In the genomic region with DNA sequence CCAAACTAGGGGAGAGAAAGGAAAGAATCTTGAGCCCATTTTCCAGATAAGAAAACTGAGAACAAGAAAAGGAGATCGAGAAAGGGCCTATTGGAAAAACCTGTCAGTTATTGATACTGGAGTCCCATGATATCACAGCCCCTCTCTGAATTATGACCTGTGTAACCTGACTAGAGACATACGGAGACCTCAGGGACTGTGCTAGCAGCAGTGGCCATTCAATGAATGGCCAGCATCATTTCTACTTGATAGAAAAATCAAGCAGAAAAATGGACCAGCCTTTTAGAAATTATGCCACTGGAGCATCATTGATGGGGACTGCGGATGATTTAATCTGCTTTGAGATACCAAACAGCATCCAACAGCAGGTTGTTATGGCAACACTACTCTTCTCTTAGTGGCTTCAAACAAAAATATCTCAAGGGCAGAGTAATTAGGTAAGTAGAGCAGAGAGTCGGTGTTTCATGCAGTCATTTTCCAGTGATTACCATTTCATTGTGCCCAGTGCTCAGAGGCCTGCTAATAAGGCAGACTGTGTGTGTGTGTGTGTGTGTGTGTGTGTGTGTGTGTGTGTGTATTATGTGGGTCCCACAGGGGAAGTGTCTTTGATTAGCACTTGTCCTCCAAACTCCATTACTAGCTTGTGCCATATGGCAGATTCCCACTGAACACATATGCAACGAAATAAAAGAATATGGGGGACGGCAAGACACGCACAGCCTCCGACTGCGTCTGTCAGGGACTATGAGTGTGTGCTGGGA, we compare ENCODE assay signal across 14 mouse cellular contexts. TPM values are rescaled to one million over a fixed set of nuclear protein-coding genes. Genes with fewer than 3 reads are reported as not detected.
DNase-seq lines count a peak whose midpoint lies in the region; ATAC-seq and TF ChIP-seq lines count a peak whose summit lies in the region.
"Had no signal": no experiment of that assay in that cellular context is flagged by ENCODE, and none has a peak within 500 bp of the region (broad histone marks: within the 10 kb centered on the region; RNA-seq: fewer than 3 reads in every experiment).

No protein-coding gene starts in this region.

- no peaks in the 10 kb centered on the region for H3K36me3 ChIP-seq in hindbrain, embryonic 14.5 days (replicated peaks; ENCODE audit: control insufficient read depth, insufficient read depth)
- H3K36me3 ChIP-seq in liver, postnatal 0 days (replicated peaks; ENCODE audit: insufficient read depth, low read length) = no peaks in the 10 kb centered on the region
- H3K36me3 ChIP-seq in kidney, embryonic 15.5 days = no peaks in the 10 kb centered on the region
- H3K36me3 ChIP-seq: embryonic facial prominence, embryonic 12.5 days had no signal

- no peak overlapping the region for H3K4me2 ChIP-seq in hindbrain, embryonic 14.5 days (replicated peaks)
- no peak overlapping the region for H3K4me2 ChIP-seq in liver, postnatal 0 days (ENCODE audit: low read depth, low read length)
- H3K4me2 ChIP-seq in kidney, embryonic 15.5 days = no peak overlapping the region
- H3K4me2 ChIP-seq: embryonic facial prominence, embryonic 12.5 days had no signal

- TF ChIP-seq CTCF in liver, postnatal 0 days (IDR thresholded peaks at IDR 0.05; ENCODE audit: low read depth) = no peak

- peaks cover 12% of the 10 kb centered on the region; the same call in 1 of the 2 replicates for H3K4me1 ChIP-seq in hindbrain, embryonic 14.5 days (replicated peaks; ENCODE audit: control insufficient read depth, insufficient read depth, low read length)
- H3K4me1 ChIP-seq in liver, postnatal 0 days (ENCODE audit: insufficient read depth) = no peaks in the 10 kb centered on the region
- H3K4me1 ChIP-seq in kidney, embryonic 15.5 days = no peaks in the 10 kb centered on the region
- H3K4me1 ChIP-seq: embryonic facial prominence, embryonic 12.5 days had no signal

- no peaks in the 10 kb centered on the region for H3K9me3 ChIP-seq in hindbrain, embryonic 14.5 days (ENCODE audit: control insufficient read depth, low read length)
- no peaks in the 10 kb centered on the region for H3K9me3 ChIP-seq in liver, postnatal 0 days (ENCODE audit: low read length)
- no peaks in the 10 kb centered on the region for H3K9me3 ChIP-seq in kidney, embryonic 15.5 days (replicated peaks)
- H3K9me3 ChIP-seq: embryonic facial prominence, embryonic 12.5 days had no signal

- H3K4me3 ChIP-seq in hindbrain, embryonic 14.5 days (replicated peaks; ENCODE audit: low read length) = no peak overlapping the region
- H3K4me3 ChIP-seq in liver, postnatal 0 days (ENCODE audit: low read depth, low read length) = no peak overlapping the region
- H3K4me3 ChIP-seq in kidney, embryonic 15.5 days (replicated peaks) = no peak overlapping the region
- H3K4me3 ChIP-seq: embryonic facial prominence, embryonic 12.5 days; myocyte had no signal

- no peak for TF ChIP-seq EP300 in liver, postnatal 0 days (IDR thresholded peaks at IDR 0.05; ENCODE audit: low read depth)

- no peaks in the 10 kb centered on the region for H3K27me3 ChIP-seq in hindbrain, embryonic 14.5 days (ENCODE audit: control insufficient read depth, insufficient read depth, low read length)
- no peaks in the 10 kb centered on the region for H3K27me3 ChIP-seq in liver, postnatal 0 days (ENCODE audit: insufficient read depth, low read length)
- H3K27me3 ChIP-seq in kidney, embryonic 15.5 days = no peaks in the 10 kb centered on the region
- H3K27me3 ChIP-seq: embryonic facial prominence, embryonic 12.5 days had no signal

- H3K27ac ChIP-seq in hindbrain, embryonic 14.5 days = peak overlapping the region; percentile 64
- H3K27ac ChIP-seq in liver, postnatal 0 days (ENCODE audit: low read depth) = no peak overlapping the region
- no peak overlapping the region for H3K27ac ChIP-seq in kidney, embryonic 15.5 days
- H3K27ac ChIP-seq: embryonic facial prominence, embryonic 12.5 days had no signal

- H3K9ac ChIP-seq in hindbrain, embryonic 14.5 days = no peak overlapping the region
- no peak overlapping the region for H3K9ac ChIP-seq in liver, postnatal 0 days (replicated peaks)
- H3K9ac ChIP-seq in kidney, embryonic 15.5 days = no peak overlapping the region
- H3K9ac ChIP-seq: embryonic facial prominence, embryonic 12.5 days had no signal

- intact Hi-C loops in left cerebral cortex, postnatal 36 days (cut with DNase I) = loop anchor here (5.0 kb wide), 1 partner anchor 133 kb away; no protein-coding TSS in a partner anchor
- intact Hi-C loops in heart, postnatal 36 days (cut with DNase I) = no loop called here

- 57% methylated on average over 9 of the region's 9 CpGs for WGBS in hindbrain, embryonic 14.5 days
- 86% methylated on average over 9 of the region's 9 CpGs for WGBS in liver, postnatal 0 days (ENCODE audit: insufficient replicate concordance)
- WGBS in kidney, embryonic 15.5 days = 89% methylated on average over 9 of the region's 9 CpGs

- peak; percentile 89 for ATAC-seq in hindbrain, embryonic 14.5 days (ENCODE audit: low FRiP score)
- ATAC-seq in liver, postnatal 0 days = no peak
- no peak for ATAC-seq in kidney, embryonic 15.5 days (replicated peaks; ENCODE audit: low FRiP score)

- peak; percentile 52 for DNase-seq in MN1 (ENCODE audit: low spot score)
- DNase-seq in brain, adult 2 months (ENCODE audit: low read depth, low spot score) = peak; percentile 74
- peak; percentile 55 for DNase-seq in hindbrain, embryonic 14.5 days (ENCODE audit: low spot score)
- DNase-seq in left cerebral cortex, postnatal 36 days (ENCODE audit: low spot score in 2 of 2) = peak; percentile 42 to 49
- no peak for DNase-seq in heart, postnatal 36 days
- DNase-seq in kidney, adult 18-20 months = no peak
- DNase-seq in liver, postnatal 0 days = no peak
- DNase-seq: kidney, adult 11 months; lung, adult 2 months; spleen, adult 18-20 months; thymus, adult 18-20 months had no signal

RNA-seq across cellular contexts. Expression of a gene that starts 16.6 kb away (rescaled TPM):
- polyA plus RNA-seq in hindbrain, embryonic 14.5 days (2014; fragmentation: Nextera tagmentation; extraction: Ambion mirVana) = 73.3 and 88.0 TPM in 2 replicates
- 100 to 1,000 TPM; 425 to 565 TPM for total RNA-seq in left cerebral cortex, postnatal 36 days (2021)
- total RNA-seq in heart, postnatal 36 days (2021) = 10 to 100 TPM; 13.4 to 18.3 TPM
- 0.27 and 0.35 TPM in 2 replicates for polyA plus RNA-seq in liver, postnatal 0 days (2015; fragmentation: Nextera tagmentation; extraction: Ambion mirVana)
- 3.3 and 8.6 TPM in 2 replicates for polyA plus RNA-seq in kidney, embryonic 15.5 days (2015; fragmentation: Nextera tagmentation; extraction: Ambion mirVana)

Comparison
In these comparisons a context has a peak if more than half of its experiments do, and no peak if none do; other contexts are left out.
1. DNase-seq: peak in MN1 (single experiment), brain, adult 2 months (single experiment), hindbrain, embryonic 14.5 days (single experiment) and left cerebral cortex, postnatal 36 days (2 of 2); none in heart, postnatal 36 days (0 of 2), kidney, adult 18-20 months (single experiment) and liver, postnatal 0 days (single experiment).